Mouse (Mus musculus) liver, postnatal 0 days (tissue): Measurements from ENCODE around the gene Asap2.

Source experiments
- CTCF ChIP-seq: sonication (generic); IDR thresholded peaks from 2 replicates; pipeline ENCODE4 v1.5.1; 2016; ENCODE audit warnings: antibody characterized with exemption, low read depth
- EP300 ChIP-seq: IDR thresholded peaks from 2 replicates; pipeline ENCODE4 v1.6.1; 2016; ENCODE audit warnings: antibody characterized with exemption, low read depth, mild to moderate bottlenecking

GRCm38 (mm10) chr12:21288716-21289395 lies 298.6 kb downstream of the Asap2 start:
- TF ChIP-seq CTCF (no peak), EP300 (no peak)
